Mouse (Mus musculus) forebrain, postnatal 0 days (tissue): ENCODE results near the gene Gtf3a. TPM values are rescaled to one million over a fixed set of nuclear protein-coding genes. Genes with fewer than 3 reads are reported as not detected.
"Not testable (repeated sequence)": the region's sequence is repeated elsewhere in the genome, so short reads cannot be mapped to it uniquely, and the experiment has no call there.

Experiments
- ATAC-seq: fragments of 200-750 bp; cut with Nextera tagmentation; 2 replicates; pipeline ENCODE4 v1.8.0; 2017; ENCODE audit warnings: mild to moderate bottlenecking, moderate library complexity
- DNase-seq: peaks from one replicate; pipeline ENCODE4 v3.0.0-alpha.2; 2015
- H3K27ac ChIP-seq: fragments of 300-500 bp; sonication (generic); 2 replicates; pipeline ENCODE4 v1.5.1; 2014; ENCODE audit warnings: low read depth, mild to moderate bottlenecking, antibody characterized with exemption, low read length, moderate library complexity, mixed read lengths
- H3K27me3 ChIP-seq: fragments of 300-500 bp; sonication (generic); 2 replicates; pipeline ENCODE4 v1.6.1; 2014; ENCODE audit warnings: mild to moderate bottlenecking, low read length, mixed read lengths; ENCODE audit not compliant: insufficient read depth
- H3K36me3 ChIP-seq: fragments of 300-500 bp; sonication (generic); 2 replicates; pipeline ENCODE4 v1.6.1; 2014; ENCODE audit warnings: mild to moderate bottlenecking, moderate library complexity; ENCODE audit not compliant: insufficient read depth
- H3K4me1 ChIP-seq: fragments of 300-500 bp; sonication (generic); 2 replicates; pipeline ENCODE4 v1.6.1; 2014; ENCODE audit warnings: antibody characterized with exemption; ENCODE audit not compliant: insufficient read depth
- H3K4me2 ChIP-seq: fragments of 300-500 bp; sonication (generic); 2 replicates; pipeline ENCODE4 v1.6.1; 2014; ENCODE audit warnings: low read depth, mild to moderate bottlenecking, moderate library complexity
- H3K4me3 ChIP-seq: fragments of 300-500 bp; sonication (generic); 2 replicates; pipeline ENCODE4 v1.5.1; 2014; ENCODE audit warnings: low read depth, low read length, mixed read lengths
- H3K9ac ChIP-seq: fragments of 300-500 bp; sonication (generic); 2 replicates; pipeline ENCODE4 v1.6.1; 2014; ENCODE audit warnings: mild to moderate bottlenecking
- H3K9me3 ChIP-seq: fragments of 300-500 bp; sonication (generic); 2 replicates; pipeline ENCODE4 v1.6.1; 2016; ENCODE audit warnings: low read length
- CTCF ChIP-seq: sonication (generic); IDR thresholded peaks from 2 replicates; pipeline ENCODE4 v1.5.1; 2016; ENCODE audit warnings: antibody characterized with exemption, control low read depth, low read depth
- WGBS: fragments of 180-500 bp; shearing (Covaris S2); extraction: QIAGEN DNeasy Blood & Tissue Kit; methylation state at CpG from one replicate; pipeline ENCODE4 v1.1.7; 2014; 5-methylcytosine and 5-hydroxymethylcytosine counted together
- polyA plus RNA-seq: library from polyadenylated mRNA; unstranded; fragments of >200 nt; fragmentation: Nextera tagmentation; extraction: Ambion mirVana; gene quantifications from 2 replicates; pipeline ENCODE4 v1.2.1, GENCODE M21; 2015
- total RNA-seq: library from RNA; depleted of rRNA; stranded (reverse); fragments of >200 nt; gene quantifications from 2 replicates; pipeline ENCODE4 v1.2.3, GENCODE M21; 2014

The Gtf3a gene
- total and polyA plus RNA-seq, 2 experiments from 2014 or later = 67.6 to 123 TPM

DNA sequence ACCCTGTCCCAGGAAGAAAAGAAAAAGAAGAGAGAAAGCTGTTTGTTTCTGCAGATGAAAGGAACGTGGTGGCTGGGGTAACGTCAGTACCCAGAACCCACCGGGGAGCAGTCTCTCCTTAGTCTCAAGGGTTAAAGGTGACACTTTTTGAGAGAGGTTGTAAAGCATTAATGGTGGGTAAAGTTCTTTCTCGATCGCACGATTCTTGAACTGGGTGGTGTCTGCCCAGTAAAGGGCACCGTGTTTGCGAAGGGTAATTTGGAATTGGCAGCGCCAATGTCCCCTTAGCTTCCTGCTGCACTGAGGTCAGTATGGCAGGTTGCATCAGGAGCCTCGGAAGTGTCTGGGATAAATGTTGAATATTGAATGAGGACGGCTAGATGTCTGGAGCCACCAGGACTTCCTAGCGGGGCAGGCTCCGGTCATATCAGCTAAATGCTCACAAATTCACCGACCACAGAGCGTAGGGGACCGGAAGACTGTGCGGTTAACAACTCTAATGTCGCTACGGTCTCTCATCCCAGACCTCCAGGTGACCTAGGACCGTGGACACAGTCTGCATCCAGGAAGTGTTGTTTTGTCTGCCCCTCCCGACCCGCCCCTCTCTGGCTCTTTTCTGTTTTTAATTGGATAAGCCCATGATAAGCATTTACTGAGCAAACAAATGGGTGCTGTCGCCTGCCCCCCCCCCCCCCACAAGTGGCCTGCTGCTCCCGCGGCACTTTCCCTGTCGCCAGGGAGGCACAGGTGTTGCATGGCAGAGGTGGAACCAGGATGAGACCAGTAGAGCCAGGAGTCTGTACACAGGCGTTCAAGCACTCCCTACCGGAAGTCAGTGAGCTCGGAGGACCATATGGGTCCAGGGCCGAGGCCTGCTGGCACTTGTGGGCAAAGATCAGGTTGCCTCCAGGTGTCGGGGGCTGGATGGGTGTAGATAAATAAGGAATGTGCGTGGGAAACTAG is 10.6 kb upstream of the Gtf3a start:
- no peak for DNase-seq

GRCm38 (mm10) chr5:146939109-146939796 is 9.2 kb upstream of the Gtf3a start:
- 50% methylated on average over 16 of the region's 16 CpGs for WGBS
- Histone ChIP-seq H3K4me1 (no peaks in the 10 kb centered on the region), H3K27ac (peak overlapping the region; percentile 54; the same call in 1 of the 2 replicates), H3K27me3 (no peaks in the 10 kb centered on the region; the same call in 1 of the 2 replicates), H3K4me2 (peak overlapping the region; percentile 35), H3K9me3 (no peaks in the 10 kb centered on the region), H3K9ac (no peak overlapping the region), H3K36me3 (no peaks in the 10 kb centered on the region), H3K4me3 (no peak overlapping the region)
- ATAC-seq (peak; percentile 81), DNase-seq (peak; percentile 51)
- TF ChIP-seq CTCF = peak; percentile 73

More for the DNA sequence above, 10.6 kb upstream of the Gtf3a start:
- WGBS = 87% methylated on average over 32 of the region's 32 CpGs
- Histone ChIP-seq H3K9ac (no peak overlapping the region), H3K4me3 (no peak overlapping the region), H3K9me3 (no peaks in the 10 kb centered on the region), H3K27ac (no peak overlapping the region), H3K36me3 (no peaks in the 10 kb centered on the region), H3K4me2 (no peak overlapping the region), H3K27me3 (no peaks in the 10 kb centered on the region), H3K4me1 (no peaks in the 10 kb centered on the region)
- ATAC-seq = no peak
- no peak for TF ChIP-seq CTCF

GRCm38 (mm10) chr5:146940219-146940618 is 8.2 kb upstream of the Gtf3a start:
- 20% methylated on average over 7 of the region's 7 CpGs for WGBS
- Histone ChIP-seq H3K4me1 (no peaks in the 10 kb centered on the region), H3K36me3 (no peaks in the 10 kb centered on the region), H3K9ac (no peak overlapping the region), H3K27me3 (no peaks in the 10 kb centered on the region; the same call in 1 of the 2 replicates), H3K9me3 (no peaks in the 10 kb centered on the region), H3K4me2 (no peak overlapping the region), H3K27ac (no peak overlapping the region), H3K4me3 (no peak overlapping the region)
- DNase-seq (peak; percentile 77), ATAC-seq (peak; percentile 42; the same call in 1 of the 2 replicates)
- TF ChIP-seq CTCF = peak; percentile 91

- DNase-seq = peak; percentile 51
- ATAC-seq, H3K4me3 ChIP-seq, H3K27ac ChIP-seq, H3K4me1 ChIP-seq, H3K9me3 ChIP-seq, H3K4me2 ChIP-seq, H3K36me3 ChIP-seq, H3K27me3 ChIP-seq, H3K9ac ChIP-seq: not testable (repeated sequence)
- WGBS = 73% methylated on average over 2 of the region's 2 CpGs
These were observed 6.5 kb upstream of the Gtf3a start for GRCm38 (mm10) chr5:146941939-146942338.

DNA sequence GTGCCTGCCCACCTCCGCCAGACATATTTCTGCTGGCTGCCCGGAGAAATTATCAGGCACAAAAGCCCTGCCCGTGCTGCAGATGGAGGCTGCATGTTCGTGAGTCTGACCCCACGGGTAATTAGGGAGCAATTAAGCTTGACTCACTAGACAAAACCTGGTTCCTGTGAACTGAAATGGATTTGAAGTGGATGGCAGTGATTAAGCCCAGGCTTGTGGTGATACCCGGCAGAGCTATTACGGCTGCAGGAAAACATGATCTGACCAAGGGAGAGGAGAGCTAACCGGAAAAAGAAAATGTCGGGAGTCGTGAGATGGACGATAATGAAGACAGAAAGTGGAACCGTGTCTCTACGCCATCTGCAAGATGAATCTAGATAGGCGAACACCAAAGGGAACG is 5.5 kb upstream of the Gtf3a start:
- 74% methylated on average over 15 of the region's 15 CpGs for WGBS
- no peaks in the 10 kb centered on the region for H3K4me1 ChIP-seq
- no peak for DNase-seq
- H3K27me3 ChIP-seq = no peaks in the 10 kb centered on the region; the same call in 1 of the 2 replicates
- no peak overlapping the region for H3K4me3 ChIP-seq
- H3K27ac ChIP-seq = no peak overlapping the region
- ATAC-seq = no peak
- TF ChIP-seq CTCF = no peak
- no peak overlapping the region for H3K9ac ChIP-seq
- H3K9me3 ChIP-seq = no peaks in the 10 kb centered on the region
- H3K36me3 ChIP-seq = no peaks in the 10 kb centered on the region
- H3K4me2 ChIP-seq = no peak overlapping the region

DNA sequence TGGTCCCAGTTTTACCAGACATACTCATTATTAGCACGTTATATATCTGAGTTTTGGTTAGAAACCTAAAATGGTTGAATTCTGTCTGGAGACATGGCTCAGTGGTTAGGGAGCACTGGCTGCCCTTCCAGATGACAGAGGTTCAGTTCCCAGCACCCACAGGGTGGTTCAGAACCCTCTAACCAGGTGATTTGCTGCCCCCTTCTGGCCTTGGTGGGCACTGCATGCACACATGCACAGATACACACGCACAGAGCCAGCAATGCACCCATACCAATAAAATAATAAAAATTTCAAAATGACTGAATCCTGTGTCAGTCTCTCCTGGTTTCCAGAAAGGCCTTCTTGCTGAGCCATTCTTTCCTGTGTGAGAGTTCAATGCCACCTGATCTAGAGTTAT is 3.9 kb upstream of the Gtf3a start:
- Histone ChIP-seq H3K9me3 (no peaks in the 10 kb centered on the region), H3K36me3 (no peaks in the 10 kb centered on the region), H3K4me2 (no peak overlapping the region), H3K9ac (no peak overlapping the region), H3K27me3 (no peaks in the 10 kb centered on the region; the same call in 1 of the 2 replicates), H3K4me1 (peaks cover 5% of the 10 kb centered on the region; the same call in 1 of the 2 replicates), H3K27ac (no peak overlapping the region), H3K4me3 (no peak overlapping the region)
- WGBS = 94% methylated on average over 2 of the region's 2 CpGs
- DNase-seq = no peak
- ATAC-seq = no peak
- no peak for TF ChIP-seq CTCF

GRCm38 (mm10) chr5:146946682-146947081 is 1.8 kb upstream of the Gtf3a start:
- no peak for ATAC-seq
- Histone ChIP-seq H3K9me3 (no peaks in the 10 kb centered on the region), H3K36me3 (peaks cover 7% of the 10 kb centered on the region), H3K4me2 (no peak overlapping the region), H3K4me1 (peaks cover 7% of the 10 kb centered on the region; the same call in 1 of the 2 replicates), H3K27ac (no peak overlapping the region), H3K4me3 (no peak overlapping the region), H3K27me3 (no peaks in the 10 kb centered on the region; the same call in 1 of the 2 replicates), H3K9ac (no peak overlapping the region)
- WGBS = 89% methylated on average over 9 of the region's 9 CpGs
- DNase-seq = no peak
- no peak for TF ChIP-seq CTCF
